Mouse (Mus musculus): ENCODE measurements around the gene Emd. TPM values are rescaled to one million over a fixed set of nuclear protein-coding genes. Genes with fewer than 3 reads are reported as not detected.

The Emd gene
- polyA plus RNA-seq, 1 experiment from 2014 or later: 28.0 TPM

DNA sequence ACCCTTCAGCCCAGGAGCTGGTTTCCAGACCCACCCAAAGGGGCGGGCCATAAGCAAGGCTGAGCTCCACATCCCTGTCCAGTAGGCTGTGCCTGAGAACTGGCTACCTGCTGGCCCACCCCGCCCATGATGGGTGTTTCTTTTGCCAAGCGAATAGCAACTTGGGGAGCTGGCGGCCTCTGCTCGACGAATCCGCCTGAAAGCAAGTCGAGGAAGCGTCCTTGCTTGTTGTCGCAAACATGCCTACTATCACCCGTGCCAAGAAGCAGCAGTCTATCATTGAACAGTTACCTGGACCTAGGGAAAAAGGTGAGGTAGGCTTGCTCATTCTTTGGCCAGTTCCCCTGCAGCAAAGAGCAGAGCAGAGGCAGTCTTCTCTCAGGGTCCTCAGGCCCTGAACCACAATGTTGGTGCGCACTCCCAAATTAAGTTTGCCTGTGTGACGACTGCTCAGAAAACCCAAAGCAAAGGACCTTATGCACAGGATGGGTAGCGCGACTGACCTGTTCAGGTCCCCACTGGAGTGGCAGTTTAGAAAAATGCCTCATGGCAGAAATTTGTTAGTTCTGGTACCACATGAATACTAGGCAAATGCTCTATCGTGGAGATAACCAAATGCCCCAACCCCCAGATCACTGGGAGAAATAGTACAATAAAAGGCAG, 27.4 kb downstream of the Emd start, which contains the start of the genes Taz and Dnase1l1:
Gene Taz (plus strand): TSS at position 181 of the 663 bp plus-strand sequence.
Gene Dnase1l1 (minus strand): TSS at position 606 of the 663 bp plus-strand sequence.
- H3K9me3 ChIP-seq (ENCODE audit: control insufficient read depth, low read length): no peaks in the 10 kb centered on the region
- 15% methylated on average over 16 of the region's 16 CpGs for WGBS
- H3K4me1 ChIP-seq (replicated peaks; ENCODE audit: control insufficient read depth, insufficient read depth, low read length): peaks cover 4% of the 10 kb centered on the region; the same call in 1 of the 2 replicates
- peak; percentile 70 for DNase-seq (ENCODE audit: low spot score)
- peak within 1 kb of the TSS; percentile 49 for H3K4me3 ChIP-seq (ENCODE audit: low read depth, low read length)
- H3K4me2 ChIP-seq (ENCODE audit: low read depth, low read length, severe bottlenecking): peak within 1 kb of the TSS; percentile 64
- H3K9ac ChIP-seq (ENCODE audit: low read length): peak within 1 kb of the TSS; percentile 68
- H3K27ac ChIP-seq (ENCODE audit: low read depth, low read length): peak within 1 kb of the TSS; percentile 25; the same call in 1 of the 2 replicates
- peak; percentile 78 for ATAC-seq (replicated peaks; ENCODE audit: low FRiP score)
- H3K27me3 ChIP-seq (ENCODE audit: control insufficient read depth, insufficient read depth, low read length): no peaks in the 10 kb centered on the region
- H3K36me3 ChIP-seq (ENCODE audit: control insufficient read depth, insufficient read depth, low read length): no peaks in the 10 kb centered on the region

DNA sequence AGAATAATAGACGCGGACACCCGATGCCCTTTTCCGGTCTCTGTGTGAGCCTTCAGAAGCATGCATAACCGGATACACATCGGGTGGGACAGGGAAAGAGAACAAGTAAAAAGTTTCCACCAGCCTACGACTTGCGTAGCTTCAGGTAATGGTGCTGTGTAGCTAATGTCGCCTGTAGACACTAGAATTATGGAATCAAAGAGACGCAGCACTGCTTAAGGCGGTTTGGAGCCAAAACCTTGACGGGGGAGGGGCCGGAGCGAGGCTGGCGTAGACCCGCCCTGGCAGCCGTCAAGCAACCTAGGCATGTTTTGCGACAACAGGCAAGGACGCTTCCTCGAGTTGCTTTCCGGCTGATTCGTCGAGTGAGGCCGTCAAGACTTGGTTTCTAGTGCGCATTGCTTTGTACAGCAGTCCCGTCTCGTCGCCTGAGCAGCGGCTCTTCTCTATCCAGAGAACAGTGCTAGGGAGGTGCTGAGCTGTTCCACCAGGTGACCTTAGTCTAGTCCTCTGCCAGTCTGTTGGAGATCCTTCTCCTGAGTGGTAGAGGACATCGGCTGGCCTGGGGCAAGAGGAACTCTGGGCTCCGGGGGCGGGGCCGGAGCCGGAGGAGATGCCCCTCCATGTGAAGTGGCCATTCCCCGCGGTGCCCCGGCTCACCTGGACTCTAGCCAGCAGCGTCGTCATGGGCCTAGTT, 28.1 kb downstream of the Emd start:
- ATAC-seq (replicated peaks; ENCODE audit: low FRiP score): peak; percentile 83
- 19% methylated on average over 39 of the region's 39 CpGs for WGBS
- peaks cover 4% of the 10 kb centered on the region; the same call in 1 of the 2 replicates for H3K4me1 ChIP-seq (replicated peaks; ENCODE audit: control insufficient read depth, insufficient read depth, low read length)
- H3K9ac ChIP-seq (ENCODE audit: low read length): peak overlapping the region; percentile 68
- no peaks in the 10 kb centered on the region for H3K27me3 ChIP-seq (ENCODE audit: control insufficient read depth, insufficient read depth, low read length)
- H3K4me2 ChIP-seq (ENCODE audit: low read depth, low read length, severe bottlenecking): peak overlapping the region; percentile 64
- DNase-seq (ENCODE audit: low spot score): peak; percentile 85
- H3K27ac ChIP-seq (ENCODE audit: low read depth, low read length): no peak overlapping the region; the same call in 1 of the 2 replicates
- no peaks in the 10 kb centered on the region for H3K36me3 ChIP-seq (ENCODE audit: control insufficient read depth, insufficient read depth, low read length)
- H3K9me3 ChIP-seq (ENCODE audit: control insufficient read depth, low read length): no peaks in the 10 kb centered on the region
- H3K4me3 ChIP-seq (ENCODE audit: low read depth, low read length): peak overlapping the region; percentile 49

DNA sequence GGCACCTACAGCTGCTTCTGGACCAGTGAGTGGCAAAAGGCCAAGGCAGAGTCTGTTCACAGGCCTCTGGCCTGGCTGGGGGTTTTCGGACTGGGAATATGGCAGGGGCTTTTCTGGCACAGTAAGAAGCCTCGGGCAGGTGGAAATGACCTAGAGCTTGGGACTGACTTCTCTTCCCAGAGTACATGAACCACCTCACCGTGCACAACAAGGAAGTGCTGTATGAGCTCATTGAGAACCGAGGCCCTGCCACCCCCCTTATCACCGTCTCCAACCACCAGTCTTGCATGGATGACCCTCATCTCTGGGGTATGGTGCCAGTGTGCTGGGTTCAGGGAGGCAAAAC, 28.6 kb downstream of the Emd start:
- no peaks in the 10 kb centered on the region for H3K27me3 ChIP-seq (ENCODE audit: control insufficient read depth, insufficient read depth, low read length)
- H3K4me2 ChIP-seq (ENCODE audit: low read depth, low read length, severe bottlenecking): peak overlapping the region; percentile 64
- H3K36me3 ChIP-seq (ENCODE audit: control insufficient read depth, insufficient read depth, low read length): no peaks in the 10 kb centered on the region
- peaks cover 4% of the 10 kb centered on the region; the same call in 1 of the 2 replicates for H3K4me1 ChIP-seq (replicated peaks; ENCODE audit: control insufficient read depth, insufficient read depth, low read length)
- DNase-seq (ENCODE audit: low spot score) (no peak), ATAC-seq (replicated peaks; ENCODE audit: low FRiP score) (0 out of 2 replicates have a peak, but pooled peaks have one; percentile 4)
- H3K27ac ChIP-seq (ENCODE audit: low read depth, low read length): no peak overlapping the region
- 45% methylated on average over 5 of the region's 5 CpGs for WGBS
- peak overlapping the region; percentile 49 for H3K4me3 ChIP-seq (ENCODE audit: low read depth, low read length)
- H3K9me3 ChIP-seq (ENCODE audit: control insufficient read depth, low read length): no peaks in the 10 kb centered on the region
- peak overlapping the region; percentile 68 for H3K9ac ChIP-seq (ENCODE audit: low read length)

DNA sequence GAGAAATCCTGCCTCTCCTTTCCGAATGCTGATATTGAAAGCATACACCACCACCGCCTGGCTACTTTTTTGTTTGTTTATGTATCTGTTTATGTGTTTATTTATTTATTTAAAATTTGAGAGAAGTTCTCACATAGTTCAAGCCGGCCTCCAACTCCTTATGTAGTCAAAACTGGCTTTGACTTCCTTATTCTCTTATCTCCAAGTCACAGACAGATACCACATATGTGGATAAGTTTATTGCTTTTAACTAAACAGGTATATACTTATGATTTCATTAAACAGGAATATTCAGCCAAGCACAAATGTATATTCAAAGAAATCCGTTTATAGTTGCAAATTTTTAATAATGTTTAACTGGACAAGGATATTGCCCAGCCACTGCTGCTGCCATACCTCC, 38.9 kb downstream of the Emd start:
- no peak for ATAC-seq (replicated peaks; ENCODE audit: low FRiP score)
- Histone ChIP-seq H3K9me3 (ENCODE audit: control insufficient read depth, low read length) (no peaks in the 10 kb centered on the region), H3K27me3 (ENCODE audit: control insufficient read depth, insufficient read depth, low read length) (no peaks in the 10 kb centered on the region), H3K27ac (ENCODE audit: low read depth, low read length) (no peak overlapping the region), H3K9ac (ENCODE audit: low read length) (no peak overlapping the region), H3K36me3 (ENCODE audit: control insufficient read depth, insufficient read depth, low read length) (no peaks in the 10 kb centered on the region; the same call in 1 of the 2 replicates), H3K4me2 (ENCODE audit: low read depth, low read length, severe bottlenecking) (no peak overlapping the region), H3K4me3 (ENCODE audit: low read depth, low read length) (no peak overlapping the region), H3K4me1 (replicated peaks; ENCODE audit: control insufficient read depth, insufficient read depth, low read length) (0 out of 2 replicates have a peak, but pooled peaks cover 2% of the 10 kb centered on the region)
- DNase-seq (ENCODE audit: low spot score): no peak
- WGBS: 80% methylated on average over 4 of the region's 4 CpGs

DNA sequence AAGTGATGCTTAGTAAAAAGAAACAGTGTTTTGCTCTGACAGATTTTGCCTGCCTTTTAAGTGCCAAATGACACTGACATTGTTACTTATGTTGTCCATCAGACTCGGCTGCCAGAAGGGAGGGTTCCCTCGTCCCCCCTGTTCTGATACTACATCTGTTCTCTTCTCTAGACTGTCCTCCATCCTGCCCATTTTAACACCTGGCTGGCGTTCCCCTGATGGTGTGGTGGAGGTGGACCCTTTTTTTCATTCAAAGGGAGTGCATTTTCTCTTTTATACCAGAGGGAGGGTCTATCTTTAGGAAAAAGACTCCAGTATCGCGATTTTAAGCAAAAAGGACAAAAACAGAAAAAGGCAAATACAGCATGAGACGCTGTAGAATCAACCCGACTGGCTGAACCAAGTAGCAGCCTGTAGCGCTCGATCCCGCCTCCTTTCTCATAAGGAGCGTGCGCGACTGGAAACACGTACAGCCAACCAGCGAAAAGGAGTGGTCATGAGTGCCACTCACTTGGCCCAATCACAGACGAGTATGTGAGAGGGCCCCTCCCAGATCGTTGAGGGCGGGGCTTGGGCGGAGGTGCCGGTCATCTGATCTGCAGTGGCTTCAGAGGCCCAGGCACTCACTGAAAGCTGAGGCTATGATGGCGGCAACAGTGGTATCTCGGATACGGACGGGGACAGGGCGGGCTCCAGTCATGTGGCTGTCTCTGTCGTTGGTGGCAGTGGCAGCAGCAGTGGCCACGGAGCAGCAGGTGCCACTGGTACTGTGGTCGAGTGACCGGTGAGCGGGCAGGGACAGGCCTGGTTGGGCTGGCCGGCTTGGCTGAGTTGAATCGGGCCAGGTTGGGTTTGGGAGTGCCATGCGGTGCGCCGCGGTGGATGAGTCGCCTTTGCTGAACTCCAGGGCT, 42.3 kb downstream of the Emd start, which contains the start of gene Atp6ap1:
Gene Atp6ap1 (plus strand): TSS at position 560 of the 911 bp plus-strand sequence.
- ATAC-seq (replicated peaks; ENCODE audit: low FRiP score) (peak; percentile 99), DNase-seq (ENCODE audit: low spot score) (peak; percentile 93)
- Histone ChIP-seq H3K9me3 (ENCODE audit: control insufficient read depth, low read length) (no peaks in the 10 kb centered on the region), H3K9ac (ENCODE audit: low read length) (peak within 1 kb of the TSS; percentile 69), H3K27me3 (ENCODE audit: control insufficient read depth, insufficient read depth, low read length) (no peaks in the 10 kb centered on the region), H3K27ac (ENCODE audit: low read depth, low read length) (no peak within 1 kb of the TSS), H3K4me1 (replicated peaks; ENCODE audit: control insufficient read depth, insufficient read depth, low read length) (0 out of 2 replicates have a peak, but pooled peaks cover 2% of the 10 kb centered on the region), H3K4me3 (ENCODE audit: low read depth, low read length) (peak within 1 kb of the TSS; percentile 64), H3K4me2 (ENCODE audit: low read depth, low read length, severe bottlenecking) (peak within 1 kb of the TSS; percentile 62), H3K36me3 (ENCODE audit: control insufficient read depth, insufficient read depth, low read length) (no peaks in the 10 kb centered on the region; the same call in 1 of the 2 replicates)
- WGBS: 10% methylated on average over 37 of the region's 37 CpGs

DNA sequence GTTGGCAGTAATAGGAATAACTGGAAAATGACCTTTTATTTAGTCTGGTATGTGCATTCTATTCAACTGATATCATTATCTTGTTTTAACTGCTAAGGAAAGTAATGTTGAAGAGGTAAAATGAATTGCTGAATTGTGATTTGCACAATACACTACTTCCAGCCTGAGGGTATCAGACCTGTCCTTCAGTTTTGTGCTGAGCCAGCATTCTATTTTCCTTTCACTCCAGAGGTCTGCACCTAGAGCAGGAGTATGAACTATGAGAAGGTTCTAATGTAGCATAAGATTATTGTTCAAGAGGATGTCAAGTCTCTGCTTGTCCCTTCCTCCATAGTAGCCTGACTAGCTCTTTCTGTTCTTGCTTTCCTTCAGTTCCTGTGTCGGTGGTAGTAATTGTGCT, 43.9 kb downstream of the Emd start:
- DNase-seq (ENCODE audit: low spot score) (no peak), ATAC-seq (replicated peaks; ENCODE audit: low FRiP score) (no peak)
- Histone ChIP-seq H3K9ac (ENCODE audit: low read length) (no peak overlapping the region), H3K36me3 (ENCODE audit: control insufficient read depth, insufficient read depth, low read length) (no peaks in the 10 kb centered on the region; the same call in 1 of the 2 replicates), H3K4me2 (ENCODE audit: low read depth, low read length, severe bottlenecking) (no peak overlapping the region), H3K4me1 (replicated peaks; ENCODE audit: control insufficient read depth, insufficient read depth, low read length) (0 out of 2 replicates have a peak, but pooled peaks cover 2% of the 10 kb centered on the region), H3K9me3 (ENCODE audit: control insufficient read depth, low read length) (no peaks in the 10 kb centered on the region), H3K4me3 (ENCODE audit: low read depth, low read length) (no peak overlapping the region), H3K27me3 (ENCODE audit: control insufficient read depth, insufficient read depth, low read length) (no peaks in the 10 kb centered on the region), H3K27ac (ENCODE audit: low read depth, low read length) (no peak overlapping the region)
- WGBS: 89% methylated on average over 1 of the region's 1 CpGs

DNA sequence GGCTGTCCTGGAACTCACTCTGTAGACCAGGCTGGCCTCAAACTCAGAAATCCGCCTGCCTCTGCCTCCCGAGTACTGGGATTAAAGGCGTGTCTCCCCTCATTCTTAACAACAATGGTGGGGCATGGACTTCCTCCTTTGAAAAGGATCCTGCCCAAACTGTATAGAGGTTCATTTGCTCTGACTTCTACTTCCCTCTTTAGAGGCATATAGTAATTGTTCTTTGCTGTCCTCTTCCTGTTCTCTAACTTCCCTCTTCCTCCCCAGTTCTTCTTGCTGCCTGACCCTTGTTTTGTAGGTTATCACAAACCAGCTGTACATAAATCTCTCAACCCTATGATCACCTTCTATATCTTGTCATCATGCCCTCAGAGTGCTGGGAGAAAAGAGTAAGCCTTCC, 45.2 kb downstream of the Emd start:
- no peak overlapping the region for H3K4me3 ChIP-seq (ENCODE audit: low read depth, low read length)
- ATAC-seq (replicated peaks; ENCODE audit: low FRiP score) (no peak), DNase-seq (ENCODE audit: low spot score) (no peak)
- no peak overlapping the region for H3K9ac ChIP-seq (ENCODE audit: low read length)
- no peaks in the 10 kb centered on the region; the same call in 1 of the 2 replicates for H3K36me3 ChIP-seq (ENCODE audit: control insufficient read depth, insufficient read depth, low read length)
- 87% methylated on average over 3 of the region's 3 CpGs for WGBS
- no peak overlapping the region for H3K27ac ChIP-seq (ENCODE audit: low read depth, low read length)
- 0 out of 2 replicates have a peak, but pooled peaks cover 2% of the 10 kb centered on the region for H3K4me1 ChIP-seq (replicated peaks; ENCODE audit: control insufficient read depth, insufficient read depth, low read length)
- H3K9me3 ChIP-seq (ENCODE audit: control insufficient read depth, low read length): no peaks in the 10 kb centered on the region
- no peak overlapping the region for H3K4me2 ChIP-seq (ENCODE audit: low read depth, low read length, severe bottlenecking)
- H3K27me3 ChIP-seq (ENCODE audit: control insufficient read depth, insufficient read depth, low read length): no peaks in the 10 kb centered on the region
